Mouse (Mus musculus): ENCODE measurements around the gene Kif22. TPM values are rescaled to one million over a fixed set of nuclear protein-coding genes. Genes with fewer than 3 reads are reported as not detected.
A peak's percentile ranks its signal among the peaks of the same experiment; 100 is the strongest.

Kif22 gene
- polyA plus RNA-seq, 1 experiment: 5.8 TPM

DNA sequence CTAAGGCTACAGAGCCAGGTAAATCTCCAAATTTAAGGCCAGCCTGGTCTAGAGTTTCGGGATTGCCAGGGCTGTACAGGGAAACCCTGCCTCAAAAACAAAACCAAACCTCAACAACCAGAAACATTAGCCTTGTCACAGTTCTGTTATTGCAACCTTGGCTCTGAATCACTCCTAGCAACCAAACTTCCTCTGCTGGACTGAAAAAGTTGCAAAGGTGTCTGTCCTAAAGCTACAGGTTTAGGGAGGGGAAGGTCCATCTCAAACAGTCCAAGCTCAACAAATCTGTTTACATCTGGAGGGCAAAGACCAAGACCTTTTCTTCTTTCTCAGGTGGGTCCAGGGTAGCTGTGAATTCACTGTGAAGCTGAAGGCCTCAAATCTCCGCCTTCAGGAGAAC, 31.2 kb downstream of the Kif22 start:
- Histone ChIP-seq H3K27ac (ENCODE audit: insufficient read depth, low read depth, low read length) (peak overlapping the region; percentile 11; the same call in 1 of the 2 replicates), H3K4me3 (ENCODE audit: low read depth, low read length) (no peak overlapping the region), H3K27me3 (ENCODE audit: control insufficient read depth, insufficient read depth, low read length) (no peaks in the 10 kb centered on the region), H3K4me1 (ENCODE audit: control insufficient read depth, insufficient read depth, insufficient read length, low read length) (peaks cover 49% of the 10 kb centered on the region), H3K36me3 (ENCODE audit: control insufficient read depth, insufficient read depth, low read length) (peaks cover 9% of the 10 kb centered on the region)
- TF ChIP-seq CTCF (IDR thresholded peaks at IDR 0.05; ENCODE audit: extremely low read depth, insufficient read length, insufficient replicate concordance, low read depth, low read length) (no peak), POLR2A (IDR thresholded peaks at IDR 0.05; ENCODE audit: low read depth, low read length) (no peak)
- WGBS: 84% methylated on average over 2 of the region's 2 CpGs

DNA sequence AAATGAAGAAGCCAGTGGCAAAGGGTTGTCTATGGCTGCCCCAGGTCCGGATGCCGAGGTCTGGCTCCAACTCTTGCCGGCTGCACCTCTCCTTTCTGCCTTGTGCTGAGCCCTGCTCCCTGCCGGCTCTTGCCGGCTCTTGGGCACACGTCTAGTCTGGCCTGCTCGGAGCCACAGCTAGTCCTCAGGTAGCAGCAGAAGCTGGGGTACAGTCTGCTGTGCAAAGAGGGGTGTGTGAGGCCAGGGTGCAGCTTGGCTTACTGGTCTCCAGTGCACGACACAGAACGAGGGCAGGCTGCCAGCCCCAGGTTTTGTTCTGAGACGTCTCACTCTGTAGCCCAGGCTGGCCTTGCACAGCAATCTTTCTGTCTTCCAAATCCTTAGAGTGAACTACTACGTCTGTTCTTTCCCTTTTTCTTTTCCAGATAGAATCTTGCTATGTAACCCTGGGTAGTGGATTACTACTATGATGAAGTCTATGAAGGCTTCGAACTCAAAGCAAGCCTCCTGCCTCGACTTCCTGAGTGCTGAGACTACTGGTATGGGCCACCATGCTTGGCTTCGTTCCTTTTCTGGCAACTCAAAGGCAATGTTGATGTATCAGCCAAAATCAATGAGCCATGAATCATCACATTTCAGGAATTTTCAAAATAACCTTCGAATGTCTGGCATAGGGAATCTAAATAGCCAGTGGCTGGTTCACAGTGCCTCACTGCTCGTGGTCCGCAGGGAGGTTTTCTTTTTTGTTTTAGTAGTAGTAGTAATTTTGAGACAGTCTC, 32.8 kb downstream of the Kif22 start:
- TF ChIP-seq CTCF (IDR thresholded peaks at IDR 0.05; ENCODE audit: extremely low read depth, insufficient read length, insufficient replicate concordance, low read depth, low read length) (no peak), POLR2A (IDR thresholded peaks at IDR 0.05; ENCODE audit: low read depth, low read length) (no peak)
- Histone ChIP-seq H3K27ac (ENCODE audit: insufficient read depth, low read depth, low read length) (peak overlapping the region; percentile 97), H3K36me3 (ENCODE audit: control insufficient read depth, insufficient read depth, low read length) (peaks cover 8% of the 10 kb centered on the region), H3K4me3 (ENCODE audit: low read depth, low read length) (peak overlapping the region; percentile 24), H3K27me3 (ENCODE audit: control insufficient read depth, insufficient read depth, low read length) (no peaks in the 10 kb centered on the region), H3K4me1 (ENCODE audit: control insufficient read depth, insufficient read depth, insufficient read length, low read length) (peaks cover 45% of the 10 kb centered on the region)
- 49% methylated on average over 17 of the region's 17 CpGs for WGBS

DNA sequence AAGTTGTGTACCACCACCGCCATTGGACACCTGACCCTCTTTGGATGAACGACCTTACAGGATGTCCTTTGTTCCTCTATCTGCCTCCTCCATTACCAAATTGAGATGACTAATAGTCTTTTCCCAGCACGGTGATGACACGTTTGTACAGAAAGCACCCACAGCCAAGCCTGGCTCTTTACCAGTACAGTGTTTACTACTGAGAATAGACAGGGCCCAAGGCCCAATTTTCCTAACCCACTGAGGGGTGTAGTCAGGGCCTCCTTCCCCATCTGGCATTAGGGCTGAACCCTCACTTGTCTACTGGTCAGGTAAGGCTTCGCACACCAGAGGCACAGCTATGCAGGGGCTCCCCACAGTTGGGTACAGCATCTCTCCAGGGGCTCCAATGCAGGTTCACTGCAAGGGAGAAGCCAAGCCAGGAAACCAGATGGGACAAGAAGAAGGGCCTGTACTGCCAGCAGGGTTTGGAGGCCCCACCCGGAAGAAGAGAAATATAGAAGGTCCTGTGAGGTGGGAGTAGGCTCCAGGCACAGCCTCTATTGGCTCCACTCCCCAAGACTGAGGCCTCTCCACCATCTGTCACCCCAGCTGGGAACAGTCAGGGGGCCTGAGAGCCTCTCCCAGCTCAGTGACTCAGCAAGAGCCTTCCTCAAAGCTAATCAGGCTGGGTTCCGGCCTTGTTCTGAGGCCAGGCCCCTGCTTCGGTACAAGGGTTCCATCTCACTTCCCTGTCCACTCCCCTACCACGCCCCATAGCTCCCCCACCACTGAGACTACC, 33.8 kb downstream of the Kif22 start:
- peak overlapping the region; percentile 22; the same call in 1 of the 2 replicates for H3K4me3 ChIP-seq (ENCODE audit: low read depth, low read length)
- H3K36me3 ChIP-seq (ENCODE audit: control insufficient read depth, insufficient read depth, low read length): peaks cover 8% of the 10 kb centered on the region
- H3K27ac ChIP-seq (ENCODE audit: insufficient read depth, low read depth, low read length): peak overlapping the region; percentile 97
- H3K27me3 ChIP-seq (ENCODE audit: control insufficient read depth, insufficient read depth, low read length): no peaks in the 10 kb centered on the region
- peak; percentile 35; the same call in 1 of the 2 replicates for TF ChIP-seq POLR2A (IDR thresholded peaks at IDR 0.05; ENCODE audit: low read depth, low read length)
- no peak for TF ChIP-seq CTCF (IDR thresholded peaks at IDR 0.05; ENCODE audit: extremely low read depth, insufficient read length, insufficient replicate concordance, low read depth, low read length)
- 20% methylated on average over 9 of the region's 9 CpGs for WGBS
- peaks cover 46% of the 10 kb centered on the region for H3K4me1 ChIP-seq (ENCODE audit: control insufficient read depth, insufficient read depth, insufficient read length, low read length)

DNA sequence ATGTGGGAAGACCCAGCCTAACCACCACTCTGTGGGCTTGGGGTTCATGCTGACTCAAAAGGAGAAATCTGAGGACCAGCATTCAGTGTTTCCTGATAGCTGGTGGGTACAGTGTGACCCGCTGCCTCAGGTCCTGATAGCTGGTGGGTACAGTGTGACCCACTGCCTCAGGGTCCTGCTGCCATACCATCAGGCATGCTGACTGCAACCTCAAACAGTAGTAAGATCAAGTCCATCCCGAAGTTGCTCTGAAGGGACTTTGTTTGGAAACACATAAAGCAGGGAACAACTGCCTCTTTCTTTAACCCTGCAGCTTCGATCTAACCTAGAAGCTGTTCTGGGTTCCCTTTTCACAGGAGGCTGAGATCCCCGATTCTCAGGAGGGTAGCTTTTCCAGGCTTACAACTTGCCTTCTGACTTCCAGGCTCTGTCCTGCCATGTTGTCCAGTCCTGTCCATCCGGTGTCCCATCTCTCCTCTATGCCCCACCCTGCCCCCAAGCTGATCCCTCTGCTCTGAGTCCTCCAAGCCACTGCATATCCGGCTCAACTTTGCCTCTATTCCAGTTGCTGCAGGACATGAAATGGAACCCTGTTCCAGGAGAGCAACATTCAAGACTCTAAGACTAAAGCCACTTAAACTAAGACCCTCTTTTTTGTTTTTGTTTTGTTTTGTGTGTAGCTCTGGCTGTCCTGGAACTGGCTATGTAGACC, 34.8 kb downstream of the Kif22 start:
- peaks cover 8% of the 10 kb centered on the region for H3K36me3 ChIP-seq (ENCODE audit: control insufficient read depth, insufficient read depth, low read length)
- H3K4me1 ChIP-seq (ENCODE audit: control insufficient read depth, insufficient read depth, insufficient read length, low read length): peaks cover 37% of the 10 kb centered on the region
- H3K27me3 ChIP-seq (ENCODE audit: control insufficient read depth, insufficient read depth, low read length): no peaks in the 10 kb centered on the region
- 82% methylated on average over 6 of the region's 6 CpGs for WGBS
- no peak overlapping the region for H3K4me3 ChIP-seq (ENCODE audit: low read depth, low read length)
- H3K27ac ChIP-seq (ENCODE audit: insufficient read depth, low read depth, low read length): peak overlapping the region; percentile 97; the same call in 1 of the 2 replicates
- TF ChIP-seq POLR2A (IDR thresholded peaks at IDR 0.05; ENCODE audit: low read depth, low read length): no peak
- TF ChIP-seq CTCF (IDR thresholded peaks at IDR 0.05; ENCODE audit: extremely low read depth, insufficient read length, insufficient replicate concordance, low read depth, low read length): no peak

DNA sequence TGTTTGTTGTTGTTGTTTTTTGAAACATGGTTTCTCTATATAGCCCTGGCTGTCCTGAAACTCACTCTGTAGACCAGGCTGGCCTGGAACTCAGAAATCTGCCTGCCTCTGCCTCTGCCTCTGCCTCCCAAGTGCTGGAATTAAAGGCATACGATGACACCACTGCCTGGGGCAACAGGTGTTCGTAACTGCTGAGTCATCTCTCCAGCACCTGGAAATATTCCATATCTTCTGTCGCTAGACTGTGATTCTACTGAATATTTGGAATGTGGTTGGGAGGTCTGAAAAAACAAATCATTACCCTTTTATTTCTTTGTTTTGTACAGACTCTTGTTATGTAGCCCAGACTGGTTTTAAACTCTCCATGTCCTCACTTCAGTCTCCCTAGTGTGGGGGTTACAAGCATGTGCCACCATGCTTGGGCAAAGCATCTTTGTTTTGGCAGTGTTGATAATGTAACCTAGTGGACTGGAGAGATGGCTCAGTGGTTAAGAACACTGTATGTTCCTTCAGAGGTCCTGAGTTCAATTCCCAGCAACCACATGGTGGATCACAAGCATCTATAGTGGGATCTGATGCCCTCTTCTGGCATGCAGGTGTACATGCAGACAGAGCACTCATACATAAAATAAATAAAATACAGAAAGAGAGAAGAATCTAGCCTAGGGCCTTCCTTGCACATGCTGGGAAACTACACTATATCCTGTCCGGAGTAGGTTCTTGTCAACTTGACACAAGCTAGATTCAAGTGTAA, 38.0 kb downstream of the Kif22 start:
- no peak for TF ChIP-seq POLR2A (IDR thresholded peaks at IDR 0.05; ENCODE audit: low read depth, low read length)
- TF ChIP-seq CTCF (IDR thresholded peaks at IDR 0.05; ENCODE audit: extremely low read depth, insufficient read length, insufficient replicate concordance, low read depth, low read length): no peak
- H3K4me3 ChIP-seq (ENCODE audit: low read depth, low read length): no peak overlapping the region
- H3K4me1 ChIP-seq (ENCODE audit: control insufficient read depth, insufficient read depth, insufficient read length, low read length): peaks cover 22% of the 10 kb centered on the region
- WGBS: 43% methylated on average over 4 of the region's 4 CpGs
- no peaks in the 10 kb centered on the region for H3K27me3 ChIP-seq (ENCODE audit: control insufficient read depth, insufficient read depth, low read length)
- peaks cover 24% of the 10 kb centered on the region for H3K36me3 ChIP-seq (ENCODE audit: control insufficient read depth, insufficient read depth, low read length)
- peak overlapping the region; percentile 17 for H3K27ac ChIP-seq (ENCODE audit: insufficient read depth, low read depth, low read length)

DNA sequence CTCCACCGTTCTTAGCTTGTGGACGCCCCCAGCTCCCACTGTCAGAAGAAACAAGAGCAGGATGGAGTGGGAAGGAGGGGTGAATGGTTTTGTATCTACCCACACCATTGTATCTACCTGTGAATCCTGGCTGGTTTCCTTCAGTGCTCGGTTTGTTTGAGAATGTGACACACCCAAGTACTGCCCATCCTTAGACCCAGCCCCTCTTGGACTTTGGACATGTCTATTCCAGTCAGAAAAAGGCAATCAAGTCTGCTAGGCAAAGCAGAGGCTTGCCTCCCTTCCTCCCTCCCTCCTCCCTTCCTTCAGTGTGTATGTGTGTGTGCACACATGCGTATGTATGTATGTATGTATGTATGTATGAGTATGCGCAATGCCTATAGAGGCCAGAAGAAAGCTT, 38.7 kb downstream of the Kif22 start:
- TF ChIP-seq POLR2A (IDR thresholded peaks at IDR 0.05; ENCODE audit: low read depth, low read length): no peak
- no peak for TF ChIP-seq CTCF (IDR thresholded peaks at IDR 0.05; ENCODE audit: extremely low read depth, insufficient read length, insufficient replicate concordance, low read depth, low read length)
- Histone ChIP-seq H3K4me1 (ENCODE audit: control insufficient read depth, insufficient read depth, insufficient read length, low read length) (peaks cover 16% of the 10 kb centered on the region; the same call in 1 of the 2 replicates), H3K4me3 (ENCODE audit: low read depth, low read length) (peak overlapping the region; percentile 17; the same call in 1 of the 2 replicates), H3K27ac (ENCODE audit: insufficient read depth, low read depth, low read length) (peak overlapping the region; percentile 43), H3K36me3 (ENCODE audit: control insufficient read depth, insufficient read depth, low read length) (peaks cover 30% of the 10 kb centered on the region), H3K27me3 (ENCODE audit: control insufficient read depth, insufficient read depth, low read length) (no peaks in the 10 kb centered on the region)
- WGBS: 38% methylated on average over 5 of the region's 5 CpGs

Measured in small intestine, adult 2 months (tissue).